Mouse (Mus musculus) forebrain, postnatal 0 days (tissue): ENCODE results near the gene Olfr1432. TPM values are rescaled to one million over a fixed set of nuclear protein-coding genes. Genes with fewer than 3 reads are reported as not detected.
"Not testable (repeated sequence)": the region's sequence is repeated elsewhere in the genome, so short reads cannot be mapped to it uniquely, and the experiment has no call there.

Experiments
- ATAC-seq: fragments of 200-750 bp; cut with Nextera tagmentation; 2 replicates; pipeline ENCODE4 v1.8.0; 2017; ENCODE audit warnings: mild to moderate bottlenecking, moderate library complexity
- DNase-seq: peaks from one replicate; pipeline ENCODE4 v3.0.0-alpha.2; 2015
- H3K27ac ChIP-seq: fragments of 300-500 bp; sonication (generic); 2 replicates; pipeline ENCODE4 v1.5.1; 2014; ENCODE audit warnings: low read depth, mild to moderate bottlenecking, antibody characterized with exemption, low read length, moderate library complexity, mixed read lengths
- H3K27me3 ChIP-seq: fragments of 300-500 bp; sonication (generic); 2 replicates; pipeline ENCODE4 v1.6.1; 2014; ENCODE audit warnings: mild to moderate bottlenecking, low read length, mixed read lengths; ENCODE audit not compliant: insufficient read depth
- H3K36me3 ChIP-seq: fragments of 300-500 bp; sonication (generic); 2 replicates; pipeline ENCODE4 v1.6.1; 2014; ENCODE audit warnings: mild to moderate bottlenecking, moderate library complexity; ENCODE audit not compliant: insufficient read depth
- H3K4me1 ChIP-seq: fragments of 300-500 bp; sonication (generic); 2 replicates; pipeline ENCODE4 v1.6.1; 2014; ENCODE audit warnings: antibody characterized with exemption; ENCODE audit not compliant: insufficient read depth
- H3K4me2 ChIP-seq: fragments of 300-500 bp; sonication (generic); 2 replicates; pipeline ENCODE4 v1.6.1; 2014; ENCODE audit warnings: low read depth, mild to moderate bottlenecking, moderate library complexity
- H3K4me3 ChIP-seq: fragments of 300-500 bp; sonication (generic); 2 replicates; pipeline ENCODE4 v1.5.1; 2014; ENCODE audit warnings: low read depth, low read length, mixed read lengths
- H3K9ac ChIP-seq: fragments of 300-500 bp; sonication (generic); 2 replicates; pipeline ENCODE4 v1.6.1; 2014; ENCODE audit warnings: mild to moderate bottlenecking
- H3K9me3 ChIP-seq: fragments of 300-500 bp; sonication (generic); 2 replicates; pipeline ENCODE4 v1.6.1; 2016; ENCODE audit warnings: low read length
- CTCF ChIP-seq: sonication (generic); IDR thresholded peaks from 2 replicates; pipeline ENCODE4 v1.5.1; 2016; ENCODE audit warnings: antibody characterized with exemption, control low read depth, low read depth
- WGBS: fragments of 180-500 bp; shearing (Covaris S2); extraction: QIAGEN DNeasy Blood & Tissue Kit; methylation state at CpG from one replicate; pipeline ENCODE4 v1.1.7; 2014; 5-methylcytosine and 5-hydroxymethylcytosine counted together
- polyA plus RNA-seq: library from polyadenylated mRNA; unstranded; fragments of >200 nt; fragmentation: Nextera tagmentation; extraction: Ambion mirVana; gene quantifications from 2 replicates; pipeline ENCODE4 v1.2.1, GENCODE M21; 2015
- total RNA-seq: library from RNA; depleted of rRNA; stranded (reverse); fragments of >200 nt; gene quantifications from 2 replicates; pipeline ENCODE4 v1.2.3, GENCODE M21; 2014; rRNA removed

The Olfr1432 gene
- total RNA-seq (not detected in 2 replicates), polyA plus RNA-seq (not detected in 2 replicates)

GRCm38 (mm10) chr19:12232496-12232895, at the start of gene Olfr1432:
Gene Olfr1432, minus strand, starts transcription at chr19:12232596.
- H3K27me3 ChIP-seq, H3K27ac ChIP-seq, ATAC-seq, H3K9me3 ChIP-seq, H3K36me3 ChIP-seq, H3K4me1 ChIP-seq, H3K9ac ChIP-seq, H3K4me2 ChIP-seq, DNase-seq, H3K4me3 ChIP-seq: not testable (repeated sequence)

GRCm38 (mm10) chr19:12279554-12279953, 47.2 kb upstream of the Olfr1432 start, which contains the start of gene Olfr1434:
Gene Olfr1434, plus strand, starts transcription at chr19:12279854.
- DNase-seq (no peak), ATAC-seq (no peak)
- no peak for TF ChIP-seq CTCF
- Histone ChIP-seq H3K4me3 (no peak within 1 kb of the TSS), H3K9ac (no peak within 1 kb of the TSS), H3K4me1 (no peaks in the 10 kb centered on the region), H3K4me2 (no peak within 1 kb of the TSS), H3K9me3 (no peaks in the 10 kb centered on the region), H3K27me3 (no peaks in the 10 kb centered on the region), H3K36me3 (no peaks in the 10 kb centered on the region), H3K27ac (no peak within 1 kb of the TSS)
- WGBS: 66% methylated on average over 2 of the region's 2 CpGs

- TF ChIP-seq CTCF: no peak
Observed at GRCm38 (mm10) chr19:12260732-12261131, 28.3 kb upstream of the Olfr1432 start, which contains the start of gene Olfr235. Gene Olfr235, plus strand, starts transcription at chr19:12261032.

DNA sequence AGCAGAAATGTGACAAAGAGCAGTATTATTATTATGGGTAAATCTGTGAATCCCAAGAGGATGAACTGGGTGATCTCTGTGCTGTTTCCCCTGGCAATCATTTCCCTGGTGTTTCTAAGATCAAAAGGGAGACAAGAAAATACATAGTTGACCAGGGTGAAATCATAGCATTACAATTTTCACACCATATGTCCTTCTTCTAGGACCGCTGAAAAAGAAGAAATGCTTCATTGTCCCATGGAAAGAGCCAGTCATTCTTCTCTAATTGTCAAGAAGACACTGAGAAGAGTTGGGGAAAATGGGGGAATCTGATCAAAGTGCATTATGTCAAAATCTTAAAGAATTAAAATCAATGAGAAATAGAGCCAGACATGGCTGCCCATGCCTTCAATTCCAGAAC, 9.2 kb upstream of the Olfr1432 start, which contains the start of gene Olfr262:
Olfr262 (minus strand) TSS at position 101 of the 400 bp plus-strand sequence.
- TF ChIP-seq CTCF: no peak
- 89% methylated on average over 1 of the region's 1 CpGs for WGBS
- H3K9me3 ChIP-seq: no peaks in the 10 kb centered on the region
- H3K9ac ChIP-seq: no peak within 1 kb of the TSS
- H3K27me3 ChIP-seq: no peaks in the 10 kb centered on the region
- no peaks in the 10 kb centered on the region for H3K36me3 ChIP-seq
- no peak for DNase-seq
- no peak within 1 kb of the TSS for H3K27ac ChIP-seq
- H3K4me3 ChIP-seq: no peak within 1 kb of the TSS
- ATAC-seq: no peak
- H3K4me1 ChIP-seq: no peaks in the 10 kb centered on the region
- no peak within 1 kb of the TSS for H3K4me2 ChIP-seq

More at GRCm38 (mm10) chr19:12260732-12261131, 28.3 kb upstream of the Olfr1432 start, which contains the start of gene Olfr235:
- DNase-seq (no peak), ATAC-seq (no peak)
- H3K36me3 ChIP-seq: no peaks in the 10 kb centered on the region
- no peaks in the 10 kb centered on the region for H3K27me3 ChIP-seq
- 48% methylated on average over 1 of the region's 1 CpGs for WGBS
- no peak within 1 kb of the TSS for H3K27ac ChIP-seq
- H3K9ac ChIP-seq: no peak within 1 kb of the TSS
- no peak within 1 kb of the TSS for H3K4me2 ChIP-seq
- no peak within 1 kb of the TSS for H3K4me3 ChIP-seq
- H3K4me1 ChIP-seq: no peaks in the 10 kb centered on the region
- H3K9me3 ChIP-seq: no peaks in the 10 kb centered on the region

GRCm38 (mm10) chr19:12200334-12200733, 32.1 kb downstream of the Olfr1432 start, which contains the start of gene Olfr1431:
Gene Olfr1431, plus strand, starts transcription at chr19:12200634.
- no peak within 1 kb of the TSS for H3K9ac ChIP-seq
- no peaks in the 10 kb centered on the region for H3K27me3 ChIP-seq
- no peak within 1 kb of the TSS for H3K4me2 ChIP-seq
- H3K4me3 ChIP-seq: no peak within 1 kb of the TSS
- no peaks in the 10 kb centered on the region for H3K36me3 ChIP-seq
- no peaks in the 10 kb centered on the region for H3K4me1 ChIP-seq
- TF ChIP-seq CTCF: no peak
- 75% methylated on average over 1 of the region's 1 CpGs for WGBS
- DNase-seq: no peak
- H3K9me3 ChIP-seq: no peaks in the 10 kb centered on the region
- H3K27ac ChIP-seq: no peak within 1 kb of the TSS
- ATAC-seq: no peak

- DNase-seq, H3K4me2 ChIP-seq, H3K27me3 ChIP-seq, H3K36me3 ChIP-seq, H3K9me3 ChIP-seq, H3K4me1 ChIP-seq, H3K4me3 ChIP-seq, H3K27ac ChIP-seq, H3K9ac ChIP-seq, ATAC-seq: not testable (repeated sequence)
- WGBS: 81% methylated on average over 4 of the region's 4 CpGs
Observed at GRCm38 (mm10) chr19:12199076-12199475, 33.3 kb downstream of the Olfr1432 start.

Other genes with a start within 250 kb of the Olfr1432 start
- not detected in 2 replicates for gene Olfr1423, start 191.3 kb downstream of the Olfr1432 start, total RNA-seq
- not detected in 2 replicates for gene Olfr1423, start 191.3 kb downstream of the Olfr1432 start, polyA plus RNA-seq
- gene Olfr1424, start 169.9 kb downstream of the Olfr1432 start, total RNA-seq: not detected in 2 replicates
- gene Olfr1424, start 169.9 kb downstream of the Olfr1432 start, polyA plus RNA-seq: not detected in 2 replicates
- not detected in 2 replicates for gene Olfr1425, start 154.9 kb downstream of the Olfr1432 start, total RNA-seq
- not detected in 2 replicates for gene Olfr1425, start 154.9 kb downstream of the Olfr1432 start, polyA plus RNA-seq
- gene Olfr1426, start 140.6 kb downstream of the Olfr1432 start, total RNA-seq: not detected in 2 replicates
- not detected in 2 replicates for gene Olfr1426, start 140.6 kb downstream of the Olfr1432 start, polyA plus RNA-seq
- not detected in 2 replicates for gene Olfr1427, start 129.3 kb downstream of the Olfr1432 start, total RNA-seq
- gene Olfr1427, start 129.3 kb downstream of the Olfr1432 start, polyA plus RNA-seq: not detected in 2 replicates
- gene Olfr1428, start 116.7 kb downstream of the Olfr1432 start, total RNA-seq: not detected in 2 replicates
- not detected in 2 replicates for gene Olfr1428, start 116.7 kb downstream of the Olfr1432 start, polyA plus RNA-seq
- gene Olfr76, start 109.4 kb downstream of the Olfr1432 start, total RNA-seq: not detected in 2 replicates
- not detected in 2 replicates for gene Olfr76, start 109.4 kb downstream of the Olfr1432 start, polyA plus RNA-seq
- gene Olfr1555-ps1, start 62.5 kb downstream of the Olfr1432 start, total RNA-seq: not detected in 2 replicates
- not detected in 2 replicates for gene Olfr1555-ps1, start 62.5 kb downstream of the Olfr1432 start, polyA plus RNA-seq
- not detected in 2 replicates for gene Olfr1431, start 32.0 kb downstream of the Olfr1432 start, total RNA-seq
- gene Olfr1431, start 32.0 kb downstream of the Olfr1432 start, polyA plus RNA-seq: not detected in 2 replicates
- not detected in 2 replicates for gene Olfr262, start 9.1 kb upstream of the Olfr1432 start, total RNA-seq
- not detected in 2 replicates for gene Olfr262, start 9.1 kb upstream of the Olfr1432 start, polyA plus RNA-seq
- not detected in 2 replicates for gene Olfr235, start 28.4 kb upstream of the Olfr1432 start, total RNA-seq
- gene Olfr235, start 28.4 kb upstream of the Olfr1432 start, polyA plus RNA-seq: not detected in 2 replicates
- not detected in 2 replicates for gene Olfr1434, start 47.3 kb upstream of the Olfr1432 start, total RNA-seq
- not detected in 2 replicates for gene Olfr1434, start 47.3 kb upstream of the Olfr1432 start, polyA plus RNA-seq
- gene Olfr1436, start 66.5 kb upstream of the Olfr1432 start, total RNA-seq: not detected in 2 replicates
- gene Olfr1436, start 66.5 kb upstream of the Olfr1432 start, polyA plus RNA-seq: not detected in 2 replicates
- not detected in 2 replicates for gene Olfr1437, start 92.5 kb upstream of the Olfr1432 start, total RNA-seq
- not detected in 2 replicates for gene Olfr1437, start 92.5 kb upstream of the Olfr1432 start, polyA plus RNA-seq
- not detected in 2 replicates for gene Olfr1438-ps1, start 103.3 kb upstream of the Olfr1432 start, total RNA-seq
- not detected in 2 replicates for gene Olfr1438-ps1, start 103.3 kb upstream of the Olfr1432 start, polyA plus RNA-seq
- not detected in 2 replicates for gene Olfr1440, start 154.7 kb upstream of the Olfr1432 start, total RNA-seq
- not detected in 2 replicates for gene Olfr1440, start 154.7 kb upstream of the Olfr1432 start, polyA plus RNA-seq
- gene Olfr1441, start 184.8 kb upstream of the Olfr1432 start, total RNA-seq: not detected in 2 replicates
- not detected in 2 replicates for gene Olfr1441, start 184.8 kb upstream of the Olfr1432 start, polyA plus RNA-seq
- gene Pfpl, start 195.3 kb upstream of the Olfr1432 start, total RNA-seq: not detected in 2 replicates
- gene Pfpl, start 195.3 kb upstream of the Olfr1432 start, polyA plus RNA-seq: 0.04 TPM in 1 of 2 replicates, not detected in the other
- gene Mpeg1, start 228.2 kb upstream of the Olfr1432 start, total RNA-seq: 3.2 and 3.5 TPM in 2 replicates
- 0.63 and 1.1 TPM in 2 replicates for gene Mpeg1, start 228.2 kb upstream of the Olfr1432 start, polyA plus RNA-seq